Comparison of ENCODE assay signal across 6 mouse cellular contexts in the genomic region with DNA sequence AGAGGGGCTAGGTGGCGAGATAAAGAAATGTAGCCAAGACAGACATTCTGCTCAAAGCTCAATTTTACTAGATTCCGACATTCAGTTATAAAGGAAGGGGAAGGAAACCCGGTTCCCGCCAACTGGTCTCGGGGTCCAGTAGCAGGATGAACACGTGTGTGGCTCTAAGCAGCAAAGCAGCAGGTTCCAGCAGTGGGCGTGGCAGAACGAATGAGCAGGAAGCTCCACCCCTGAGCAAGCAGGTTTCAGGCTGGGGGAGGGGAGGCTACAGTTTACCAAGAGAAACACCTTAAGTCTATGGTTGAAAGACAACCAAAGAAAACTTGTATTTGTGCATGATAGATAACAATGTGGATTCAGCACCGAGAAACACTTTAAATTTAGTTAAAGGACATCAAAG. TPM values are rescaled to one million over a fixed set of nuclear protein-coding genes. Genes with fewer than 3 reads are reported as not detected.
"Had no signal": no experiment of that assay in that cellular context is flagged by ENCODE, and none has a peak within 500 bp of the region (broad histone marks: within the 10 kb centered on the region; RNA-seq: fewer than 3 reads in every experiment).

No protein-coding gene starts in this region.

RNA-seq across cellular contexts. Expression of a gene that starts 49.1 kb away (rescaled TPM):
- total RNA-seq: megakaryocyte progenitor cell, adult 5-6 weeks; midbrain, postnatal 0 days had no signal
- polyA plus RNA-seq: macrophage; midbrain, embryonic 15.5 days; midbrain, postnatal 0 days; thymus, adult 2 months; urinary bladder, adult 2 months had no signal
